Mouse (Mus musculus): Measurements from ENCODE around the gene Ccdc60.
"Not testable (repeated sequence)": the region's sequence is repeated elsewhere in the genome, so short reads cannot be mapped to it uniquely, and the experiment has no call there.

Gene Ccdc60

GRCm38 (mm10) chr5:116288849-116289570 is at the start of gene Ccdc60:
TSS of gene Ccdc60 (minus strand) at chr5:116288985.
- DNase-seq (ENCODE audit: low spot score), result no peak

GRCm38 (mm10) chr5:116336191-116336590 is 47.4 kb upstream of the Ccdc60 start:
- DNase-seq (ENCODE audit: low spot score), result no peak

GRCm38 (mm10) chr5:116328911-116329310 is 40.1 kb upstream of the Ccdc60 start:
- no peak for DNase-seq (ENCODE audit: low spot score)

- DNase-seq (ENCODE audit: low spot score), result no peak
These were observed 34.6 kb upstream of the Ccdc60 start for GRCm38 (mm10) chr5:116323401-116323800.

GRCm38 (mm10) chr5:116322365-116323027 is 33.7 kb upstream of the Ccdc60 start:
- DNase-seq (ENCODE audit: low spot score), result peak; percentile 46

DNA sequence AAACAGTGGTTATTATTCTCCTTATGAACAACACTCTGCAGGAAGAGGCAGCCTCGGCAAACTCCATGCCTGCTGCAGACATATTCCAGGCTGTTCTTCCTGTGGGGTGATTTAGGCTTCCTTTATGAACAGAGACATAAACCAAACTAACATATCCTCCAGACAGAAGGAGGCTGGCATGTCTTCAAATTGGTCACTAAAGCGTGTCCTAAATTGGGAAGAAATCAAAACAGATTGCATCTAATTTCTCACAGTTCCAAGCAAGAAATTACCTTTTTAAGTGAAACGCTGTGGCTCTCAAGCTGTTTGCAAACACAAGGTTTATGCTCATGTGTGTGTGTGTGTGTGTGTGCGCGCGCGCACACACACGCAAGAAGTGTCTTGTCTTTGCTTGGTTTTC is 24.9 kb upstream of the Ccdc60 start:
- DNase-seq (ENCODE audit: low spot score), result no peak

DNA sequence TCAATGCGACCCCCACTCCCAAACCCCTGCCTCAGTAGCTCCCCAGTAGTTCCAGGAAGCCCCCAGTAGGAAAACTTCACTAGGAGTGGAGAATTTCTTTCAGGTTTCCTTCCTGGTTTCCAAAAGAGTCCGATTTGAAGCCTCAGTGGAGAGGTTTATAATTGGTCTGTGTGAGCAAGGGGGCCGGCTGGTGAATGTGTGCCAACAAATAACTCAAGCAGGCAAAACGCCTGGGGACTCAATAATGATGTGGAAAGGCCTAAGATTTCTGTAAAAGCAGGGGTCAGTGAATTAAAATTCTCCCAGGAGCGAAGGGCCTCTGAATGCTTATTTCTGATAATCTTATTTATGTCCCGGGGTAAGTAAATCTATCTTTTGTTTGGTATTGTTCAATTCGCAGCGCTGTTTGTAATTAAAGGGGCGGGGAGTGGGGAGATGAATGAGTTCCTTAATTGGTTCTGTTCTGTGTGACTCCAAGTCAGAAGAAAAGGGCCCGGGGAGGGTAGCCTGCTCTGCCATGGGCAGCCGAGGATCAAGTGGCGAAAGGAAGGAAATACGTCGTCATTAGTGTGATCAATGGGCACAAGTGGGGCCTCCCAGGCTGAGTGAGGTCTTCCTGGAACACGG is 23.4 kb upstream of the Ccdc60 start:
- DNase-seq (ENCODE audit: low spot score), result no peak

- no peak for DNase-seq (ENCODE audit: low spot score)
These were observed 22.9 kb upstream of the Ccdc60 start for GRCm38 (mm10) chr5:116311636-116312035.

GRCm38 (mm10) chr5:116309383-116309801 is 20.6 kb upstream of the Ccdc60 start:
- no peak for DNase-seq (ENCODE audit: low spot score)

- no peak for DNase-seq (ENCODE audit: low spot score)
These were observed 16.8 kb upstream of the Ccdc60 start for GRCm38 (mm10) chr5:116305557-116305956.

GRCm38 (mm10) chr5:116305146-116305545 is 16.4 kb upstream of the Ccdc60 start:
- DNase-seq (ENCODE audit: low spot score), result not testable (repeated sequence)

DNA sequence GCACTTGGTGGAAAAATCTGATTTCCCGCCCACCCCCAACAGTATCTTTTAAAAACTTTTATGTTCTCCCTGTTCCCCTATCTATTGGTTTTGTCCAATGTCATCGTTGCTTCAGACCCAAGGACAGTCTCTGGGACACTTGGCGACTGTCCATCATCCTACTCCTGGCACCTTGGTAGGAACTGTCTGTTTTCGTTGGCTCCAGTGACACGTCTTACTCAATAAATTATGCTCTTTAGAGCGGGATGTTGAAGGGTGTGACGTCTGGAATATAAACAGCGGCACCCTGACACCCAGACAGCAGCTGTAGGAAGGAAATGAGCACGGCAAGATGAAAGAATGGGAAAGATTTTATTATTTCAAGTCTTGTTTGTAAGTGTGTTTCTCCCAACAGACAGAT is 12.2 kb upstream of the Ccdc60 start:
- no peak for DNase-seq (ENCODE audit: low spot score)

DNA sequence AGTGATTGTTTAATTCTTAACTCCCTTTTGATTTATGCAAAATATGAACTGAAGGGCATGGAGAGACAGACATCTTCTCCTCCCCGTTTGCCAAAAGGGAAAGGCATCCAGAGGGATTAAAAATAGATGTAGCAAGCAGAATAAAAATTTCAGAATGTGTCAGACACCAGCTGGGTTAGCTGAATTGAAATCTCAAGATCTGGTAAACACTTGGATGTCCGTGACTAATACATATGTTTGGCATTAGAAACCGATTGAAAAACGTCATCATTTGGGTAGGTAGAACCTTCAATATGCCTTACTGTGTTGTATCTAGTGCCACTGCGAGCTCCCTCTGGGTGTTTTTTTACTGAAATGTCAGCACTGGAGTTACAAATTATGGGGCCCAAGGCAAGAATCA is 4.7 kb upstream of the Ccdc60 start:
- no peak for DNase-seq (ENCODE audit: low spot score)

- no peak for DNase-seq (ENCODE audit: low spot score)
These were observed 1.8 kb upstream of the Ccdc60 start for GRCm38 (mm10) chr5:116290584-116290983.

DNA sequence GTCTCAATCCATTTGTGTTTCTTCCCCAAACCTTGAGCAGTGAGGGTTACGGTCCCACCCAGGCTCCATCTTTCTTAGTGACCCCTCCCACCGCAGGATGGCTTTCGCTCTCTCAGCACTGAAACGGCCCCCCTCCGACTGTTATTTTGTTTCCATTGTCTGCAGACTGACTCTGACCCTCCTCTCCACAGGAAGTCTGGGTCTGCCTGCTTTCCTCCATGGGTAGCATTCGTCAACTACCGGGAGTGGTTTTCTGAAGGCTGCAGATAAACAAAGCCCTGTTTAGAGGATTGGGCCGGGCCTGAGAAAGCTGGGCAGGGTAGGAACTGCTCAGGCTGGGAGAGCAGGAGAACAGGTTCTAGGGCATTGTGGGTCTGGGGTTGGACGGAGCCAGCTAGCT is 1.1 kb upstream of the Ccdc60 start:
- no peak for DNase-seq (ENCODE audit: low spot score)

DNA sequence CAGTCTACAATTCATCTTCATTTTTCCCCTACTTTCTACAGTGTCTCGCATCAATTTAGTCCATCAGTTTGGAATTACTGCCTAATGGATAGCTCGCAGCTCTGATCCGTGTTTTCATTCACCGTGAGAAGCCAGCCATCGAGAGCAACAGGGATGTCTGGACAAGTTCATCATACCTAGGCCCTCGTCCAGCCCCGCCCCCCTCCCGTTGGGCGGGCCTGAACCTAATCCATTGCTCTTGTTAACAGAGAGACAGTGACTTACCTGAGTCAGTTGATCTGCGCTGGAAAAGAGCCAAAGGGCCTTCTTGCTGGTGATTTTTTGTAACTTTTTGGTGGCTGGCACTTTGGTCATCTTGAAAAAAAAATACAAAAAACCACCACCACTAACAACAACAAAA is 602 bp downstream of the Ccdc60 start:
- no peak for DNase-seq (ENCODE audit: low spot score)

DNA sequence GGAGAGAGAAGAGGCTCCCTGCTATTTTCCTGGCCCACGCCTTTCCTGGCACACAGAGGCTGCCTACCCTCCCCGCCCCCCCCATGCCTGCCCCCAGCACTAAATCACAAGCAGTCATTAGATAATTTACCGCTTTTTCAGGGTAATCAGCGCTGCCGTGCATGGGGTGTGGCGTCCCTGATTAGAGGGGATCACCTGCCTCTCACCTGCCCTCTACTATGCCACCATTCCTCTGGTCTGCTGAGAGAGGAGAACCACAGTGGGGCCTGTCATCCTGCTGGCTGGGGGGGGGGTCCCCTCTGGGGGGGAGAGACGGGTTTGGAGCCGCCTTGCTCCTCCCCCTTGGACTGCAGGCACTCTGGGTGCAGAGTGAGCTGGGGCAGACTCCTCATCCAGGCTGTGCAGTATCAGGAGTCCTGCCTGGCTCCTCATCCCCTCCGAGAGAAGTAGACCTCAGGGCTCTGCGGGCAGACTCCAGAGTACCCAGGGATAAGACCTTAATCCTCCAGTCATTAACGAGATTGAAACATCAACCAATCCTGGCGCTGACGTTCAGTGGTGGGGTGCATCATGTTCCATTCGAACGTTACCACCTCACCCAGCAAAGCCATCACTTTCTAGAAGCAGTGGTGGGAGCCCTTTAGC is 3.1 kb downstream of the Ccdc60 start:
- DNase-seq (ENCODE audit: low spot score), result no peak

DNA sequence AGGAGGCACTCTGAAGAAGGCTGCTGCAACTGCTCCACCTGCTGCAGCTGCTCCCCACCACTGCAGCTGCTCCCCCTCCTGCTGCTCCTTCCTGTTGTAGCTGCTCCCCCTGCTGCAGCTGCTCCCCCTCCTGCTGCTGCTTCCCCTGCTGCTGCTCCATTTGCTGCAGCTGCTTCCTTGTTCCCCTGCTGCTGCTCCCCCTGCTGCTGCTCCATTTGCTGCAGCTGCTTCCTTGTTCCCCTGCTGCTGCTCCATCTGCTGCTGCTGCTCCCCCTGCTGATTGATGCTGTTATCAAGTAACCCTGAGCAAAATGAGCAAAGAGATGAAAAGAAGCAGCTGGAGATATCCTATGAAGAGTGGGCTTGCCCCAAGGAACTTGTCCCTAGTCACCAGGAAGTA is 8.3 kb downstream of the Ccdc60 start:
- DNase-seq (ENCODE audit: low spot score), result no peak

DNA sequence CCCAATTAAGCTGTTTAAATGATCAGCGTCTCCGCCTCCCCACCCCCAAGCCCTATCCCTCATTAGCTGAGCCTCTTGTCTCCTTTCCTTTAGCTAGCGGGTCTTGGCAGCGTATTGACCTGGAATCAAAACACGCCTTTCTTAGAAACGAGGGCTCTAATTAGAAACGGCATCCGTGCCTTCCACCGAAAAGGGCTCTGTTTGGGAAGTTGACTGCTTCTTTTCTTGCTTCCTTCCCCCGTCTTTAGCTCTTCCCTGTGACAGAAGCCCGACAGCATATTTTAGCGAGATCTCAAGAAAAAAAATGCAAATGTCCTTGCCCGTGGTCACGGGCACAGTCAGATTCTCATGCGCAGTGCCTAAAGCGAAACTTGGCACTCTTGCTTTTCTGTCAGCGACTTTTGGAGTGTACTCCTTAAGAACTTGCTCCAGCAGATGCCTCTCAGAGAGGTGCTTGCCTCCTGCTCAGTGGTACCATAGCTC is 10.3 kb downstream of the Ccdc60 start:
- DNase-seq (ENCODE audit: low spot score), result no peak

GRCm38 (mm10) chr5:116277951-116278350 is 10.8 kb downstream of the Ccdc60 start:
- no peak for DNase-seq (ENCODE audit: low spot score)

DNA sequence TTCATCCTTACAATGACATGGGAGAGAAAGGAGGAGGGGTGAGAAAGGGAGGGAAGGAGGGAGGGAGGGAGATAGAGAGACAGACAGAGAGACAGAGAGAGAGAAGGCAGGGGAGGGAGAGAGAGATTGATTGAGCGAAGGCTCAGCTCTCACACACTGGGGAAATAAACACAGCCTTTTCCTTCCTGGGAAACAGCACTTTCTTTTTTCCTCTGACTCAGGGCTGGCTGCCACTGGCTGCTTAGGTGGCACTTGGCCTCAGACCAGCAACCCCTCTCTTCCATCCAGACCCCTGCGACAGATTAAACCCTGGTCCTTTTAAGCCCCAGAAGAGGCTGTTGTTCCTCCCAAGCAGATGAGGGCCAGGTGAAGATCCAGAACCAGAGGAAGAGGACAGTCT is 14.0 kb downstream of the Ccdc60 start:
- no peak for DNase-seq (ENCODE audit: low spot score)

DNA sequence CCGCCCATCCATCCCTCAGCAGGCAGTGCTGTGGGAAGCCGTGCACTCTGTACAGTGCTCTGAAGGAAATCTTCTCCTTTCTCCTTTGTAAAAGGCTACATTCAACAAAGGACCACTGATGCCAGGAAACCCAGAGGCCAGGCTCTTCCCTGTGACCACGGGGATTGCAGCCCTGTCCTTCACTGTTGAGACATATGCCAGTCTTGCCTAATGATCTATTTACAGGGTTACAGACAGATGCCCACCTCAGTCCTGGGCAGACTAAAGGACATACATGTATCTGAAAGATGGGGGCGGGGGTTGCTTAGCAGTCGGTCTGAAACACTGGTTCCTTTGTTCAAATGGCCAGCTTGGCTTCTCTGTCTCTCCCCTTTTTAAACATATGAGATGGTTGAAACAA is 14.4 kb downstream of the Ccdc60 start:
- no peak for DNase-seq (ENCODE audit: low spot score)
